Mouse (Mus musculus) frontal cortex, postnatal 36 days (tissue): ENCODE measurements around the gene Kdm4c.
"Not testable (repeated sequence)": the region's sequence is repeated elsewhere in the genome, so short reads cannot be mapped to it uniquely, and the experiment has no call there.

ENCODE experiments used
- DNase-seq, 2 experiments: peaks; one replicate each; pipeline ENCODE4 v3.0.0; 2022; ENCODE audit warnings: low spot score in 2 of 2

Kdm4c gene

DNA sequence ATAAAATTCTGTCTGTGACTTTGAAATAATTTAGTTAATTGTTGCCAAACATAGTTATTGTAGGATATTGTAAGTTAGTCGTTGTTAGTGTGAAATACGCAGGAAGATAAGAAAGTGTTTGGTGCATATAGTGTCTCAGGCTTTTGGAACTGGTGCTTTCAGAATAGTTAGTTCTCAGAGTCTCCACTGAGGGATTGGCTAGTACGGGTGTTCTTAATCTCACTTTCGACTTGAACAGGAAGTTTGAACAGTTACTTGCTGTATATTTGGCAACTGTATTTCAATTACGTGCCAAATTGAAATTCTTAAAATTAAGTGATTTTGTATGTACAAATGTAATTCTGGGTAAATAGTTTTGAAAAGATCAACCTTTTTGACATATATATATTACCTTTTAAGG is 68.8 kb downstream of the Kdm4c start:
- no peak for DNase-seq

DNA sequence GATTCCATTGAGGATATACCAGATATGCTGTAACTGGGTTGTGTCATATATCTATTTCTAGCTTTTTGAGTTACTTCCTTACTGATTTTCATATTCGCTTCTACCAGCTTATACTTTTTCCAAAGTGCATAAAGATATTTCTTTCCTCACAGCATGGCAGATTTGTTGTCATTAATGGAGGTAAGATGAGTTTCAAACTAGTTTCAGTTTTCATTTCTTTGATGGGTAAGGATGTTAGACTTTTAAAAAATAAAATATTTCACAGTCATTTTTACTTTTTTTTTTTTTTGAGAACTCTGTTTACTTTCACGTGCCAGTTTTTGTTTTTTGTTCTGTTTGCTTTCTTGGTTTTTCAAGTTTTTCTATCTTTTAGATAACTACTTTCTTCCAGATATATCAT is 70.6 kb downstream of the Kdm4c start:
- no peak for DNase-seq

DNA sequence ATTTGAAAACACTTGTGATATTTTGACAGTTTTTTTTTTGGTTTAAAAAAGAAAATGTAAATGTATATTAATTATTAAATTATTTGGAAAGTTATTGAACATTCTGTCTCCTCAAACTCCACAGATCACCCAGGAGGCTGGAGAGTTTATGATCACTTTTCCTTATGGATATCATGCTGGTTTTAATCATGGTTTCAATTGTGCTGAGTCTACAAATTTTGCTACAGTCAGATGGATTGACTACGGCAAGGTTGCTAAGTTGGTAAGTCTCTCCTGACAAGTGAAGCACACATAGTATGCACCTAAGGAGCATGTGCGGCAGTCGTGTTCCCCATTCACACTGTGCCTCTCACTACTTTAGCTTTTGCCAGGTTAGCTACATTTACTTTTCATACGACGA is 73.1 kb downstream of the Kdm4c start:
- DNase-seq, result no peak

DNA sequence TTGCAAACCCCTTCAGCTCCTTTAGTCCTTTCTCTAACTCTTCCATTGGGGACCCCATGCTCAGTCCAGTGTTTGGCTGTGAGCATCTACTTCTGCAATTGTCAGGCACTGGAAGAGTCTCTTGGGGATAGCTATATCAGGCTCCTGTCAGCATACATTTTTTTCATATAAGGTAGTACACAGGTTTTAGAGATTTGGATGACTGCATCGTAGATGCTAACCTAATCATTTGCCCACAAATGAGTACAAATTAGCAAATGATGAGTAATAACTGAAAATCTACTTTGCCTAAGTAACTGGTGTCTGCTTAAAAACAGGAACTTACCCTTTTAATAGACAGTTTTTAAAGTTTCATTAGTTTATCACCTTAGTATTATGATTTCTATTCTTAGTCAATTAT is 77.0 kb downstream of the Kdm4c start:
- no peak for DNase-seq

DNA sequence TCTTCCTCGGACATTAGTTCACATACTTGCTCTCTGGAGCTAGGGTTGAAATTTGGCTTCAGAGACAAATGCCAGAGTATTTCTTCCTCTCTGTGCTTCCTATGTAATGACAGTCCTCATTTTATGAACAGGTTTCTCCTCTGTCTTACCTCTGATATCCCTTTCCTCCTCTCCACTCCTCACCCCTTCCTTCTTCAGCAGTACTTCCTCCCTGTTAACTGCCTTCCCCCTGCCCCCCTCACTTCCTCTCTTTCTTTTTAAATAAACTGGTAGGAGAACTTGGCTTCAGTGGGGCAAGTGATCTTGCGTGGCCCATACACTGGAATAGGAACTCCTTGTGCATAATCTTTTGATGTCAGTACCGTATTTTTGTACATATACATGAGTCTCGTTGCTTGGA is 115.2 kb downstream of the Kdm4c start:
- DNase-seq, result no peak

DNA sequence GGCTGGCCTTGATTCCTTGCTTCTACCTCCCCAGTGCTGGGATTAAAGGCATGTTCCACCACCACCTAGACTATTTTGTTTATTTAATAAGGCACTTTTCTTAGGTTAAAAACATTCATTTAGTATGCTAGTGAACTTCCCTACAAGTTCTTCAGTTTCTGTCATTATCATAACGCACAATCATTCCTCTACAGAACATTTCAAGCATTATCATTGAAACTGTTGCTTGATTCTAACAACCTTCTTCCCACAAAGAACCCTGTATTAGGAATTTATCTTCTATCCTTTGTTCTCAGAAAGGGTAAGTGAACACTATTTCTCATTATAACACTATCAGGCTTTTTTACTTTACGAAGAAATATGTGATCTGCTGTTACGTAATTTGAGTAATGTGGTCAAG is 118.0 kb downstream of the Kdm4c start:
- DNase-seq, result no peak

DNA sequence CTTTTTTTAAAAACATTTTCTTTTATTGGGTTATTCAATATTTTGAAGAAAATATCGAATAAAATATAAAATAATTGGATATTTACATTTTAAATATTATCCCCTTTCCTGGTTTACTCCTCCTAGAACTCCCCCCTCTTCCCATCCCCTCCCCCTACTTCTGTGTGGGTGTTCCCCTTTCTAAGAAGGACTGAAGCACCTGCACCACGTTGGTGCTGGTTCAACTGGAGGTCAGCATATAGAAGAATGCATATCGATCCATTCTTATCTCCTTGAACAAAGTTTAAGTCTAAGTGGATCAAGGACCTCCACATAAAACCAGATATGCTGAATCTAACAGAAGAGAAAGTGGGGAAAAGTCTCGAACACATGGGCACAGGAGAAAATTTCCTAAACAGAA is 144.3 kb downstream of the Kdm4c start:
- DNase-seq, result no peak

DNA sequence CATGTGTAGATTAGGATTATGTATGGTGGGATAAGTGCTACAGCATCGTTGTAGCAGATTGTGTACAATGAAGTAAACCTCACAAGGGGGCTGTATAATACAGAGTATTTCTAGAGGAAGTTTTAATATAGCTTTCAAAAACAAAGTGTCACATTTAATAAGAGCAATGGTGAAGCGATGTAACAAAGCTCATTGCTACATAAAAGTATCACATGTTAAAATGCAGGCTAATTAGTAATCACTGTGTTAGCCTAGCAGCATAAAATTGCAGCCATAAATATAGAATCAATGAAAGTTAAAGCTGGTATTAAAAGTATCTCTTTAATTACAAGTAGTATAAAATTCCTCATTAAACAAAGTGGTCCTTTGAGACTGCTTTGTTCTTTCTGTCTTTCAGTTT is 150.9 kb downstream of the Kdm4c start:
- DNase-seq, result no peak

DNA sequence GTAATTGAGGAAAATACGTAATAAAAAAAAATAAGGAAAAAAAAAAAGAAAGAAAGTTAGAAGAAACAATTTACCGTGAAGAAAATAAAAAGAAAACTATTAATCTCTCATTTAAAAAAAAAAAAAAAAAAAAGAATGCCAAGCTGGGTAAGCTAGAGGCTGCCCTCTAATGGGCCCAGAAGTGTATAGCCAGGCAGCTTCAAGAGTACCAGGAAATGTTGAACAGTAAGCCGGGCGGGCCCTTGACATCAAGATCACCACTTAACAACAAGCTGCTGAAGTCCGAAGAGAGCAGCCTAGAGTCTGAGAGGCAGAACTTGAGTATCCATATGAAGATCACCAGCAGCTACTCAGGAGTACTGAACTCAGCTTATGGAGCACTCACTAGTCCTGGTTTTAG is 154.3 kb downstream of the Kdm4c start:
- DNase-seq, result no peak

DNA sequence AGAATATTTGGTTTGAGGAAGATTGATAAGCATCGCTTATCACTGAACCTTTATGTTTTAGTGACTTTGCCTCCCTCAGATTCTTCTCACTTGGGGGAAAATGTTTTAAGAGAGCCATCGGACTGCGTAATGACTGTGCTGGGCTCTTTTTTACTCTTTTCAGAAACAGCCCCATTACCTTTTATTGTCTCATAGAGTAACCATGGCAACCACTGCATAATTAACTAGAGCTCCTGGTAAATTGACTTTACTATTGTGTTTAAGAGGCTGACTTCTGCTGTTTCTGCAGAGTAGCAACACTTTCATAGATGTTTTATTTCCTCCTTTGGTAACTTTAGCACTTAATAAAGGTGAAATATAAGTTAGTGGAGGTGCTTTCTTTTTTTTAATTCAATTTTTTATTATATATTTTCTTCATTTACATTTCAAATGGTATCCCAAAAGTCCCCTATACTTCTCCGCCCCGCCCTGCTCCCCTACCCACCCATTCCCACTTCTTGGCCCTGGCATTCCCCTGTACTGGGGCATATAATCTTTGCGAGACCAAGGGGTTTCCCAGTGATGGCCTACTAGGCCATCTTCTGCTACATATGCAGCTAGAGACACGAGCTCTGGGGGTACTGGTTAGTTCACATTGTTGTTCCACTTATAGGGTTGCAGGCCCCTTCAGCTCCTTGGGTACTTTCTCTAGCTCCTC is 159.5 kb downstream of the Kdm4c start:
- not testable (repeated sequence) for DNase-seq

DNA sequence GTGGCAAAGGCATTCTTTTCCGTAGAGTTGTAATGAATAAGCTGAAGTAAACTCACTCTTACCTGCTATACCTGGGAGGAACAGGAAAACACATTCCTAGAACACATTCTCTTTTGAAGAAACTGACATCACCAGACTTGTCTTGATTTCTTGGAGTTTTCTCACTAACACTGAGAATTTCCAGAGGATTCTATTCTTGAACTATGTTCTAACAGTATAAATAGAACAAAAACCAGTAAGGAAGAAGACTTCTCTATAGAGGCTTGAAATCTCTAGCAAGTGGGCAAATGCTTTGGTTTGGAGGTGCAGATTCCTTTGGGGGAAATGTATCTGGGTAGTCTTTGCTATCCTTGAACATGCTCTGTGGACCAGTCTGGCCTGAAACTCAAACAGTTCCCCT is 166.4 kb downstream of the Kdm4c start:
- no peak for DNase-seq

DNA sequence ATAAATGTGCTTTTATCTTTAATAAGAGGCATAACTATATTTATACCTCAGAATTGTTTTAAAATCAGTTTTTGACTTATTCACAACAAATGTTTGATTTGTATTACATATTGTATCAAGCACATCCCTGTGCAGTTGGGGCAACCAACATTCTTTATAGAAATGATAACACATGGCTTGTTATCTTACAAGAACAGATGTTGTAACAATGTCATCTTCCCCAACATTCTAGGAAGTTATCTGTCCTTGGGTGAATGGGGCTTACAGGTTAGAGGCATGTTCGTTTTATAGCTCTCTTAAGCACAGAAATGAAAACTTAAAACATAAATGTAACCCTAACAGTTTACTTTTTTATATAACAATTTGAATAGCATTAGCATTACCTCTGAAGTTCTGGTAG is 177.5 kb downstream of the Kdm4c start:
- DNase-seq, result no peak
